In genomic region chr13:47716265-47716664, GRCm38 (mm10) we compare ENCODE assay signal across 13 mouse cellular contexts.
DNase-seq lines count a peak whose midpoint lies in the region; ATAC-seq and TF ChIP-seq lines count a peak whose summit lies in the region.
"Had no signal": no experiment of that assay in that cellular context is flagged by ENCODE, and none has a peak within 500 bp of the region (broad histone marks: within the 10 kb centered on the region; RNA-seq: fewer than 3 reads in every experiment).

No protein-coding gene starts in this region.

- ATAC-seq in limb, embryonic 14.5 days (ENCODE audit: low FRiP score, low read depth), result 0 out of 2 replicates have a peak, but pooled peaks have one; percentile 15

- no peak overlapping the region for H3K9ac ChIP-seq in limb, embryonic 14.5 days (ENCODE audit: low read depth, low read length, severe bottlenecking)
- H3K9ac ChIP-seq: liver, embryonic 14.5 days had no signal

- 52% methylated on average over 4 of the region's 4 CpGs for WGBS in limb, embryonic 14.5 days
- WGBS in limb, embryonic 10.5 days, result 86% methylated on average over 4 of the region's 4 CpGs
- WGBS in thymus, adult 2 months, result 83% methylated on average over 4 of the region's 4 CpGs

- no peaks in the 10 kb centered on the region for H3K9me3 ChIP-seq in limb, embryonic 14.5 days (ENCODE audit: control insufficient read depth, low read length)
- no peaks in the 10 kb centered on the region for H3K9me3 ChIP-seq in limb, embryonic 10.5 days (replicated peaks)

- no peak for TF ChIP-seq CTCF in thymus, adult 2 months (IDR thresholded peaks at IDR 0.05; ENCODE audit: borderline replicate concordance, control insufficient read depth, extremely low read depth, insufficient read depth, low read length, poor library complexity)

- no peak overlapping the region for H3K27ac ChIP-seq in limb, embryonic 14.5 days (replicated peaks; ENCODE audit: low read depth, low read length)
- no peak overlapping the region for H3K27ac ChIP-seq in limb, embryonic 10.5 days
- no peak overlapping the region for H3K27ac ChIP-seq in thymus, adult 2 months (ENCODE audit: control insufficient read depth, insufficient read depth, low read length)
- H3K27ac ChIP-seq: liver, embryonic 14.5 days; stomach, postnatal 0 days had no signal

- no peak overlapping the region for H3K4me2 ChIP-seq in limb, embryonic 14.5 days (replicated peaks; ENCODE audit: low read depth, low read length, severe bottlenecking)
- H3K4me2 ChIP-seq: midbrain, embryonic 11.5 days had no signal

- DNase-seq in adrenal gland, postnatal 10 days, result peak; percentile 27
- no peak for DNase-seq in adrenal gland, adult 8-10 months
- peak; percentile 78 for DNase-seq in limb, embryonic 14.5 days (ENCODE audit: low spot score)
- DNase-seq in limb, embryonic 10.5 days (ENCODE audit: low spot score), result no peak
- peak; percentile 62 to 82 for DNase-seq in gastrocnemius, postnatal 4 days (ENCODE audit: low spot score in 2 of 2)
- peak; percentile 29 for DNase-seq in lung, postnatal 25 days (ENCODE audit: low spot score)
- no peak for DNase-seq in thymus, adult 18-20 months
- no peak for DNase-seq in thymus, adult 2 months
- DNase-seq: kidney, adult 11 months; spleen, adult 18-20 months had no signal

- no peak overlapping the region for H3K4me3 ChIP-seq in limb, embryonic 14.5 days (replicated peaks; ENCODE audit: low read length)
- H3K4me3 ChIP-seq in limb, embryonic 10.5 days, result no peak overlapping the region
- no peak overlapping the region for H3K4me3 ChIP-seq in thymus, adult 2 months (ENCODE audit: control insufficient read depth, insufficient read depth, low read length)

- H3K36me3 ChIP-seq in limb, embryonic 14.5 days (ENCODE audit: control insufficient read depth, insufficient read depth, low read length), result no peaks in the 10 kb centered on the region
- no peaks in the 10 kb centered on the region for H3K36me3 ChIP-seq in limb, embryonic 10.5 days
- no peaks in the 10 kb centered on the region for H3K36me3 ChIP-seq in thymus, adult 2 months (ENCODE audit: control insufficient read depth, insufficient read depth, low read length)

- H3K4me1 ChIP-seq in limb, embryonic 14.5 days (ENCODE audit: control insufficient read depth, insufficient read depth, low read length), result no peaks in the 10 kb centered on the region
- H3K4me1 ChIP-seq in limb, embryonic 10.5 days, result no peaks in the 10 kb centered on the region
- H3K4me1 ChIP-seq in thymus, adult 2 months (replicated peaks; ENCODE audit: control insufficient read depth, insufficient read depth, low read length), result no peaks in the 10 kb centered on the region

- TF ChIP-seq POLR2A in limb, embryonic 14.5 days (IDR thresholded peaks at IDR 0.05; ENCODE audit: borderline replicate concordance, extremely low read depth, insufficient read depth, insufficient read length), result no peak
- TF ChIP-seq POLR2A in thymus, adult 2 months (IDR thresholded peaks at IDR 0.05; ENCODE audit: control insufficient read depth, extremely low read depth, insufficient read depth, low read length, poor library complexity), result no peak

- H3K27me3 ChIP-seq in limb, embryonic 14.5 days (ENCODE audit: control insufficient read depth, insufficient read depth, low read length), result no peaks in the 10 kb centered on the region
- H3K27me3 ChIP-seq in limb, embryonic 10.5 days (ENCODE audit: low read depth, poor library complexity, severe bottlenecking), result no peaks in the 10 kb centered on the region
- no peaks in the 10 kb centered on the region for H3K27me3 ChIP-seq in thymus, adult 2 months (ENCODE audit: control insufficient read depth, insufficient read depth, low read length)

Comparison
In these comparisons a context has a peak if more than half of its experiments do, and no peak if none do; other contexts are left out.
1. DNase-seq: peak in adrenal gland, postnatal 10 days (single experiment), limb, embryonic 14.5 days (single experiment), gastrocnemius, postnatal 4 days (2 of 2) and lung, postnatal 25 days (single experiment); none in adrenal gland, adult 8-10 months (single experiment), limb, embryonic 10.5 days (single experiment), thymus, adult 18-20 months (0 of 2) and thymus, adult 2 months (single experiment).